ENCODE assay signal across 11 mouse cellular contexts in the genomic region with DNA sequence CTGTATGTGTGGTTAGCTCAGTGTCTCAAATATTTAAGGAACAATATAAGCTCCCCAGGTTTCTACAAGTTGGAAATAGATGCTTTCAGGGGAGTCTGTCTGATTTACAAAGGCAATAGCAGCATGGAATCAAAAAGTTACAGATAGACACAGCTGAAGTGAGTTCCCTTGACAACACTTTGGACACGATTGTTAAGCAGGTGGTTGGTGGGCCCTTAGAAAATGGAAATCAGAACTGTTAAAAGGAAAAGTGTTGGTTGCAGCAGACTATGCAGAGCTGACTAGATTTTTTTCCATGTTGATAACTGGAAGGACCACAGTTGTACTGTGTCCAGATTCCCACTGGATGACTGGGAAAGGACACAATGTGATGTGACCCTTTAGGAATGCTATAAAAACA.
"Had no signal": no experiment of that assay in that cellular context is flagged by ENCODE, and none has a peak within 500 bp of the region (broad histone marks: within the 10 kb centered on the region; RNA-seq: fewer than 3 reads in every experiment).

No protein-coding gene starts in this region.

- H3K27me3 ChIP-seq: limb, embryonic 13.5 days; midbrain, embryonic 12.5 days; neural tube, embryonic 13.5 days had no signal

- H3K4me2 ChIP-seq: limb, embryonic 13.5 days; midbrain, embryonic 12.5 days; neural tube, embryonic 13.5 days had no signal

- H3K4me1 ChIP-seq: limb, embryonic 13.5 days; midbrain, embryonic 12.5 days; neural tube, embryonic 13.5 days had no signal

- ATAC-seq: intestine, embryonic 16.5 days; midbrain, embryonic 16.5 days had no signal

- H3K36me3 ChIP-seq: limb, embryonic 13.5 days; midbrain, embryonic 12.5 days; neural tube, embryonic 13.5 days had no signal

- H3K4me3 ChIP-seq: limb, embryonic 13.5 days; midbrain, embryonic 12.5 days; neural tube, embryonic 13.5 days had no signal

- H3K9me3 ChIP-seq: limb, embryonic 13.5 days; midbrain, embryonic 12.5 days; neural tube, embryonic 13.5 days had no signal

- H3K9ac ChIP-seq: limb, embryonic 13.5 days; liver, embryonic 14.5 days; midbrain, embryonic 12.5 days; neural tube, embryonic 13.5 days had no signal

- DNase-seq: kidney, adult 8-10 months; kidney, postnatal 25 days; lung, adult 18-20 months; right cerebral cortex, postnatal 25 days; thymus, postnatal 36 days had no signal

- H3K27ac ChIP-seq: limb, embryonic 13.5 days; liver, embryonic 14.5 days; midbrain, embryonic 12.5 days; neural tube, embryonic 13.5 days had no signal
